Mouse (Mus musculus): ENCODE measurements at regions not wholly inside any gene's neighbourhood (a gene's known extent, or its start where the extent isn't known, plus 50 kb on each side); places are given as distances from the start of the nearest gene placed in this dataset.

GRCm38 (mm10) chr4:58728641-58729040 is 58.9 kb downstream of the Olfr267 start:
- peaks cover 12% of the 10 kb centered on the region; the same call in 1 of the 2 replicates for H3K4me1 ChIP-seq
- no peak for ATAC-seq (ENCODE audit: low FRiP score)
- H3K4me2 ChIP-seq, result no peak overlapping the region
- no peak overlapping the region for H3K4me3 ChIP-seq (replicated peaks)
- H3K27me3 ChIP-seq, result no peaks in the 10 kb centered on the region
- H3K27ac ChIP-seq, result no peak overlapping the region
- no peaks in the 10 kb centered on the region for H3K36me3 ChIP-seq (replicated peaks)
- no peaks in the 10 kb centered on the region for H3K9me3 ChIP-seq
- 30% methylated on average over 1 of the region's 1 CpGs for WGBS
- H3K9ac ChIP-seq, result no peak overlapping the region

GRCm38 (mm10) chr4:58726424-58726823 is 61.1 kb downstream of the Olfr267 start:
- no peaks in the 10 kb centered on the region for H3K36me3 ChIP-seq (replicated peaks)
- H3K4me3 ChIP-seq (replicated peaks), result no peak overlapping the region
- peaks cover 12% of the 10 kb centered on the region; the same call in 1 of the 2 replicates for H3K4me1 ChIP-seq
- no peak overlapping the region for H3K27ac ChIP-seq
- no peaks in the 10 kb centered on the region for H3K9me3 ChIP-seq
- H3K4me2 ChIP-seq, result no peak overlapping the region
- H3K9ac ChIP-seq, result no peak overlapping the region
- no peaks in the 10 kb centered on the region for H3K27me3 ChIP-seq
- ATAC-seq (ENCODE audit: low FRiP score), result no peak
- 43% methylated on average over 2 of the region's 2 CpGs for WGBS

DNA sequence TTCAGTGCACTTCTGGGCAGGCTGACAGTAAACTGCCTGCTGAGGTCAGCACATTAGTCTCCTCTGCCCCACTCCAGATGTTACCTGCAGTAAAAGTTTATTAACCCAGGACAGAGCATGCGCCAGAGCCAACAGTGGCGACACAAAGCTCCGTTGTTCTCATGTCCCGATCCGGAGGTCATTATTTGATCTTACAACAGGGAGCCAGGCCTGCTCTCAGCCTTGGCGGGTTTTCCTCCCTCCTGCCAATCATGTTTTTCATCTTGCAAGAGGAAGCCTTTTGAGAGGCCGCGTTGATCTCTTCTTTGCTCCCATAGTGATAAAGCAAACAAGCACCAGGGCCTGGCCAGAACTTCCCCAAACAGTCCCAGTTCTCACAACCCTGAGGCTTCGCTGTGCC is 64.7 kb downstream of the Olfr267 start:
- Histone ChIP-seq H3K4me2 (no peak overlapping the region), H3K27me3 (no peaks in the 10 kb centered on the region), H3K36me3 (replicated peaks) (no peaks in the 10 kb centered on the region), H3K9me3 (no peaks in the 10 kb centered on the region), H3K9ac (no peak overlapping the region), H3K4me3 (replicated peaks) (no peak overlapping the region), H3K4me1 (peaks cover 12% of the 10 kb centered on the region; the same call in 1 of the 2 replicates), H3K27ac (no peak overlapping the region)
- WGBS, result 60% methylated on average over 9 of the region's 9 CpGs
- ATAC-seq (ENCODE audit: low FRiP score), result no peak

DNA sequence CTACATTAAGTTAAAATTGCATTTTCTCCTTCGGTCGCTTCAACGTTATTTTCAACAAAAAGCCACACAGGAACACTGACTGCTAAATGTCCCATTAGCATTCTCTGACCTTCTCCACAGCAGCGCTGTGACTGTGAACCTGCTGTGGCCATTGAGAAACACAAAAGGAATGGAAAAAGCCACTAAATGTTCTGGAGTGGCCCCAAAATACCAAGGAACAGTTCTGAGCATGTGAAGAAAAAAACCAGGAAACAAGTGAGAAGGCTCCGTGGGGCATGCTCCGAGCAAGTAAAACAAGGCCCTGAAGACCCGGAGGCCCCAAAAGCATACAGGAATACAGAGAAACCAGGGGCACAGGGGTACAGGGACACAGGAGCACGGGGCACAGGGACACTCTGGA is 66.8 kb downstream of the Olfr267 start:
- no peaks in the 10 kb centered on the region for H3K27me3 ChIP-seq
- no peak overlapping the region for H3K27ac ChIP-seq
- H3K4me1 ChIP-seq, result peaks cover 10% of the 10 kb centered on the region; the same call in 1 of the 2 replicates
- WGBS, result 68% methylated on average over 8 of the region's 8 CpGs
- ATAC-seq (ENCODE audit: low FRiP score), result no peak
- no peak overlapping the region for H3K9ac ChIP-seq
- no peak overlapping the region for H3K4me2 ChIP-seq
- H3K4me3 ChIP-seq (replicated peaks), result no peak overlapping the region
- no peaks in the 10 kb centered on the region for H3K36me3 ChIP-seq (replicated peaks)
- H3K9me3 ChIP-seq, result no peaks in the 10 kb centered on the region

- Histone ChIP-seq H3K9ac (no peak overlapping the region), H3K27ac (no peak overlapping the region), H3K4me2 (no peak overlapping the region; the same call in 1 of the 2 replicates), H3K4me1 (peaks cover 9% of the 10 kb centered on the region; the same call in 1 of the 2 replicates), H3K9me3 (no peaks in the 10 kb centered on the region), H3K27me3 (no peaks in the 10 kb centered on the region), H3K36me3 (replicated peaks) (no peaks in the 10 kb centered on the region), H3K4me3 (replicated peaks) (no peak overlapping the region)
- 23% methylated on average over 11 of the region's 11 CpGs for WGBS
- ATAC-seq (ENCODE audit: low FRiP score), result no peak
Observed at GRCm38 (mm10) chr4:58716426-58716825, 71.1 kb downstream of the Olfr267 start.

DNA sequence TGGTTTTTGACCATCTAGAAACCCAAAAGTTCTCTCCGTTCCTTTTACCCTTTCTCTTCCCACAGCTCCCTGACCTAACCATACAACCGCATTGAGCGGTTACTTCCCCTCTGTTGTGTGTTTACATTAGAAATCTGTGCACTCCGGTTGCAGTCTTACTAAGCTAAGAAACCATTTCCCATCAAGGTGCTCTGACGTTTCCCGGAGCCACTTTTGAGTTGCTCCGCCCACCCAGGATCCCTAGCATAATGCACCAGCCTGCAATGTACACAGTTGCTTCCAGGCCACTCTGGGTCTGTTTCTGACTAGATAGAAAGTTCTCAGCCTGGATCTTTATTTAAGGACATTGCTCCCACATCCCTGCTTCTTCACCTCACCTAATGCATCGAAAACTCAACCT is 71.7 kb downstream of the Olfr267 start:
- no peak overlapping the region for H3K27ac ChIP-seq
- no peaks in the 10 kb centered on the region for H3K9me3 ChIP-seq
- H3K27me3 ChIP-seq, result no peaks in the 10 kb centered on the region
- no peak for ATAC-seq (ENCODE audit: low FRiP score)
- H3K4me3 ChIP-seq (replicated peaks), result no peak overlapping the region
- H3K4me2 ChIP-seq, result no peak overlapping the region
- 86% methylated on average over 8 of the region's 8 CpGs for WGBS
- H3K9ac ChIP-seq, result no peak overlapping the region
- no peaks in the 10 kb centered on the region for H3K36me3 ChIP-seq (replicated peaks)
- peaks cover 9% of the 10 kb centered on the region; the same call in 1 of the 2 replicates for H3K4me1 ChIP-seq

DNA sequence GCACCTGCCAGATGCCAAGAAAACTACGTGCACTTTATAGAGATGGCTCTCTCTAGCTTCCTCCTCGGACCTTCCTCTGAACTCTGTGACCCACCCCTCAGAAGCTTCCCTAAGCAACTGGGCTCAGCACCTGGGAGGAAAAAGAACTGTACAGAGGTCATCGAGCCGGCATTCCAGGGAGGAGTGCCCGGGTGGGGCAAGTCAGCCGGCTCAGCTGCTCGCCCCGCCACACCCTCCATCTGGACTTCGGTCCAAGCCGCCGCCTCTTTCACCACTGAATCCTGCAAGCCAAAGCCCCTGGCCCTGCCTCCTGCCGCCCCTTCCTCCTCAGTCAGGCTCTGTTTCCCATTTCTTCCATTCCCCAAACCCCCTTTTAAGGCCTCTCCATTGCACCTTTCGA is 73.3 kb downstream of the Olfr267 start:
- Histone ChIP-seq H3K9ac (no peak overlapping the region), H3K27ac (no peak overlapping the region), H3K27me3 (no peaks in the 10 kb centered on the region), H3K4me2 (no peak overlapping the region), H3K4me3 (replicated peaks) (no peak overlapping the region), H3K9me3 (0 out of 2 replicates have a peak, but pooled peaks cover under 1% of the 10 kb centered on the region), H3K4me1 (peaks cover 9% of the 10 kb centered on the region; the same call in 1 of the 2 replicates), H3K36me3 (replicated peaks) (no peaks in the 10 kb centered on the region)
- no peak for ATAC-seq (ENCODE audit: low FRiP score)
- WGBS, result 58% methylated on average over 13 of the region's 13 CpGs

- no peaks in the 10 kb centered on the region for H3K27me3 ChIP-seq
- H3K4me3 ChIP-seq (replicated peaks), result no peak overlapping the region
- no peak overlapping the region for H3K4me2 ChIP-seq
- no peak overlapping the region for H3K27ac ChIP-seq
- ATAC-seq (ENCODE audit: low FRiP score), result no peak
- peaks cover 9% of the 10 kb centered on the region; the same call in 1 of the 2 replicates for H3K4me1 ChIP-seq
- H3K9ac ChIP-seq, result no peak overlapping the region
- 0 out of 2 replicates have a peak, but pooled peaks cover 5% of the 10 kb centered on the region for H3K9me3 ChIP-seq
- no peaks in the 10 kb centered on the region for H3K36me3 ChIP-seq (replicated peaks)
- WGBS, result 87% methylated on average over 2 of the region's 2 CpGs
Observed at GRCm38 (mm10) chr4:58712875-58713274, 74.6 kb downstream of the Olfr267 start.

- Histone ChIP-seq H3K4me1 (peaks cover 9% of the 10 kb centered on the region; the same call in 1 of the 2 replicates), H3K27me3 (no peaks in the 10 kb centered on the region), H3K4me2 (no peak overlapping the region), H3K4me3 (replicated peaks) (no peak overlapping the region), H3K9ac (no peak overlapping the region), H3K27ac (no peak overlapping the region), H3K9me3 (0 out of 2 replicates have a peak, but pooled peaks cover 5% of the 10 kb centered on the region), H3K36me3 (replicated peaks) (no peaks in the 10 kb centered on the region)
- WGBS, result 81% methylated on average over 10 of the region's 10 CpGs
- ATAC-seq (ENCODE audit: low FRiP score), result no peak
Observed at GRCm38 (mm10) chr4:58712166-58712565, 75.3 kb downstream of the Olfr267 start.

DNA sequence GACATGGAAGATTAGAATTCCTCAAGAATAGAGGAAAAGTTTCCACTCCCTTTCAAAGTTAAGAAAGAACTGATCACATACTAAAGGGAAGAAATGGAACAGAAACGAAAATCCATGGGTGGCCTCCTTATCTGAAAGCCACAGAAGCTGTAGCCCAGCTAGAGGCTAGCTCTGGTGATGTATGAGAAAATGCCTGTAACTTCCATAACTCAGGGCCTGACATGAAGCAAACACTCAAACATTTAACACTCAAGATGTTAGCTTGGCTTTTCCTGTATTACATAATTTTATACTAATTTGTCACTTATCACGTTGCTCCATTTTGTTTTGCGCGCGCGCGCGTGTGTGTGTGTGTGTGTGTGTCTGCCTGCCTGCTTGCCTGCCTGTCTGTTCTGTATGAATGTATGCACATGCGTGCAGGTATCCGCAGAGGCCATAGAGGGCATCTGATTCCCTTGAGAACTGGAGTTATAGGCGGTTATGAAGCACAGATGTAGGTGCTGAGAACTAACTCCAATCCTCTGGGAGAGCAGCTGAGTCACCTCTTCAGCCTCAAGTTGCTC is 88.2 kb downstream of the Olfr267 start:
- Histone ChIP-seq H3K27ac (no peak overlapping the region), H3K9me3 (no peaks in the 10 kb centered on the region), H3K4me1 (no peaks in the 10 kb centered on the region), H3K4me2 (no peak overlapping the region), H3K27me3 (no peaks in the 10 kb centered on the region), H3K36me3 (replicated peaks) (no peaks in the 10 kb centered on the region), H3K4me3 (replicated peaks) (no peak overlapping the region), H3K9ac (no peak overlapping the region)
- 92% methylated on average over 11 of the region's 11 CpGs for WGBS
- ATAC-seq (ENCODE audit: low FRiP score), result no peak

DNA sequence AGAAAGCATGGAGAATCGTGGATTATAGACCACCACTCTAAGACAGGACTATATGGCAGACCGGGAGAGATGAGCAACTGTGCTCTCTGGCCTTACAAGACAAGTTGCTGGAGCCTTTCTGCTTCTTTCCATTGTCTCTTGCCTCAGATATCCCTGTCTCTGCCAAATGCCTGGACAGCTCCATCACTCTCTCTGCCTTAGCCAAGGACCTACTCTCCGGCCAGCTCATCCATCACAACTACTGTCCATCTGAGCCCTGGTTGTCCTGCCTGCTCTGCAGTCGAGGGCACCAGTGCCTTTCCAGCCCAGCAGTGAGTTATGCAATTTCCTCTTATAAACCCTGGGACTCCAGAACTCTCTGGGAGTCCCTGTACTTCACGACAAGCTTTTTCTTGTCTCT is 88.7 kb downstream of the Olfr267 start:
- Histone ChIP-seq H3K9me3 (no peaks in the 10 kb centered on the region), H3K9ac (no peak overlapping the region), H3K36me3 (replicated peaks) (no peaks in the 10 kb centered on the region), H3K4me1 (no peaks in the 10 kb centered on the region), H3K27ac (no peak overlapping the region), H3K4me3 (replicated peaks) (no peak overlapping the region), H3K4me2 (no peak overlapping the region), H3K27me3 (no peaks in the 10 kb centered on the region)
- ATAC-seq (ENCODE audit: low FRiP score), result no peak
- 81% methylated on average over 5 of the region's 5 CpGs for WGBS

GRCm38 (mm10) chr4:58696684-58697083 is 90.8 kb downstream of the Olfr267 start:
- Histone ChIP-seq H3K9me3 (no peaks in the 10 kb centered on the region), H3K9ac (no peak overlapping the region), H3K4me1 (no peaks in the 10 kb centered on the region), H3K4me3 (replicated peaks) (no peak overlapping the region), H3K27ac (no peak overlapping the region), H3K27me3 (no peaks in the 10 kb centered on the region), H3K4me2 (no peak overlapping the region), H3K36me3 (replicated peaks) (no peaks in the 10 kb centered on the region)
- WGBS, result 62% methylated on average over 4 of the region's 4 CpGs
- ATAC-seq (ENCODE audit: low FRiP score), result no peak

- no peaks in the 10 kb centered on the region for H3K27me3 ChIP-seq
- no peak overlapping the region for H3K9ac ChIP-seq
- H3K4me2 ChIP-seq, result no peak overlapping the region
- H3K9me3 ChIP-seq, result no peaks in the 10 kb centered on the region
- no peaks in the 10 kb centered on the region for H3K36me3 ChIP-seq (replicated peaks)
- 61% methylated on average over 6 of the region's 6 CpGs for WGBS
- H3K4me3 ChIP-seq (replicated peaks), result no peak overlapping the region
- no peak for ATAC-seq (ENCODE audit: low FRiP score)
- no peaks in the 10 kb centered on the region for H3K4me1 ChIP-seq
- no peak overlapping the region for H3K27ac ChIP-seq
Observed at GRCm38 (mm10) chr4:58695281-58695680, 92.2 kb downstream of the Olfr267 start.

Measured in forebrain, embryonic 12.5 days (tissue).